Mouse (Mus musculus): Measurements from ENCODE around the gene Itgb5. TPM values are rescaled to one million over a fixed set of nuclear protein-coding genes. Genes with fewer than 3 reads are reported as not detected.

Gene Itgb5
- 100 to 1,000 TPM; 187 to 222 TPM for total RNA-seq (2021)
- polyA plus RNA-seq (2012; rRNA removed): 214 and 223 TPM in 2 replicates
- long read RNA-seq, transcript Itgb5-207 (11 exons, 2,130 nt): minor isoform, 19 of 200 reads
- long read RNA-seq, transcript Itgb5-202 (15 exons, 3,282 nt): major isoform, 151 of 200 reads
- long read RNA-seq, partial matches to known transcripts: 15 of 200 reads
- long read RNA-seq, other reads (novel, unspliced or antisense): 12 of 200 reads

GRCm38 (mm10) chr16:33829301-33829831 is at the start of gene Itgb5:
Gene Itgb5, plus strand, starts transcription at chr16:33829665.
- peak; percentile 94 for DNase-seq

GRCm38 (mm10) chr16:33781789-33782728 is 47.4 kb upstream of the Itgb5 start:
- peak; percentile 82 for DNase-seq

GRCm38 (mm10) chr16:33782729-33783091 is 46.8 kb upstream of the Itgb5 start:
- no peak for DNase-seq

GRCm38 (mm10) chr16:33784547-33784946 is 44.9 kb upstream of the Itgb5 start:
- no peak for DNase-seq

GRCm38 (mm10) chr16:33785092-33785704 is 44.3 kb upstream of the Itgb5 start:
- no peak for DNase-seq

- no peak for DNase-seq
Measured at GRCm38 (mm10) chr16:33786657-33787390, 42.6 kb upstream of the Itgb5 start.

- no peak for DNase-seq
Measured at GRCm38 (mm10) chr16:33793846-33794791, 35.3 kb upstream of the Itgb5 start, which contains the start of gene Muc13. Gene Muc13, plus strand, starts transcription at chr16:33794037.

- DNase-seq: no peak
Measured at GRCm38 (mm10) chr16:33795106-33795505, 34.4 kb upstream of the Itgb5 start.

- no peak for DNase-seq
Measured at GRCm38 (mm10) chr16:33795887-33796286, 33.6 kb upstream of the Itgb5 start.

- DNase-seq: no peak
Measured at GRCm38 (mm10) chr16:33796756-33797155, 32.7 kb upstream of the Itgb5 start.

- DNase-seq: peak; percentile 43
Measured at GRCm38 (mm10) chr16:33797860-33798259, 31.6 kb upstream of the Itgb5 start.

- DNase-seq: no peak
Measured at GRCm38 (mm10) chr16:33810002-33810401, 19.5 kb upstream of the Itgb5 start.

GRCm38 (mm10) chr16:33818413-33819165 is 10.9 kb upstream of the Itgb5 start:
- no peak for DNase-seq

- DNase-seq: peak; percentile 84
Measured at GRCm38 (mm10) chr16:33820269-33821178, 8.9 kb upstream of the Itgb5 start.

GRCm38 (mm10) chr16:33824603-33825002 is 4.9 kb upstream of the Itgb5 start:
- no peak for DNase-seq

- DNase-seq: no peak
Measured at GRCm38 (mm10) chr16:33828496-33828895, 969 bp upstream of the Itgb5 start.

- DNase-seq: peak; percentile 82
Measured at GRCm38 (mm10) chr16:33829842-33830511, 512 bp downstream of the Itgb5 start.

GRCm38 (mm10) chr16:33830512-33831105 is 1.1 kb downstream of the Itgb5 start:
- DNase-seq: peak; percentile 36
